Mouse (Mus musculus) stomach, postnatal 0 days (tissue): ENCODE data around the gene Snx9.

ENCODE experiments used
- CTCF ChIP-seq: IDR thresholded peaks from 2 replicates; pipeline ENCODE4 v1.5.1; 2016; ENCODE audit warnings: antibody characterized with exemption, low read depth, mild to moderate bottlenecking, moderate library complexity
- EP300 ChIP-seq: optimal IDR thresholded peaks from 2 replicates; pipeline ENCODE3; 2016; ENCODE audit warnings: antibody characterized with exemption

GRCm38 (mm10) chr17:5959096-5959495 is 118.0 kb downstream of the Snx9 start:
- peak; percentile 61 for TF ChIP-seq EP300
- TF ChIP-seq CTCF = no peak
